Mouse (Mus musculus) C2C12 (cell line): ENCODE results near the gene Cep162.

Source experiments
- CEBPB ChIP-seq: IDR thresholded peaks from one replicate; pipeline ENCODE4 v1.6.1; 2011; ENCODE audit warnings: low read depth, mild to moderate bottlenecking, control low read depth, moderate library complexity
- CTCF ChIP-seq: IDR thresholded peaks from one replicate; pipeline ENCODE4 v1.5.1; 2011; ENCODE audit not compliant: control insufficient read depth, insufficient read depth, insufficient read length
- MAX ChIP-seq: IDR thresholded peaks from one replicate; pipeline ENCODE4 v1.6.1; 2011; ENCODE audit warnings: mild to moderate bottlenecking, control low read depth
- MYOG ChIP-seq: IDR thresholded peaks from one replicate; pipeline ENCODE4 v1.6.1; 2011; ENCODE audit not compliant: control insufficient read depth, insufficient read length; ENCODE audit errors: extremely low read depth
- USF1 ChIP-seq: IDR thresholded peaks from one replicate; pipeline ENCODE4 v1.6.1; 2011; ENCODE audit warnings: low read depth, mild to moderate bottlenecking, control low read depth, moderate library complexity

DNA sequence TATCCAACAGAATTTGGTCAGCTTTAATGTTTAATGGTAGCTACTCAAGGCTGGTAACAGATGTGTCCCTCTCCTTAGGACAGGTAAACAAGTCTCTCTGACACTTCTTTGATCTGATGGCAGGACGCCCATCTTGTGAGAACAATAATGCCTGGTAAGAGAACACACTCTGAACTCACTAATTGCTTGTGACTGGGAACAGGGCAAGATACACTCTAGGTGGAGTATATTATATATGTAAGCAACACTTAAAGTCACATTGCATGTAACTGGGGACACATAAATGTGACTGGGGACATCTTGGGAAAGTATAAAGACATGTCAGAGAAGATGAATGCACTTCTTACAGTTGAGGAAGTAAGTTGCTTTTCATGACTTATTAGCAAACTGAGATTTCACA lies 7.7 kb downstream of the Cep162 start:
- TF ChIP-seq CTCF (no peak), USF1 (no peak), MYOG (no peak), MAX (no peak), CEBPB (no peak)
